Mouse (Mus musculus) right cerebral cortex, adult 2 months (tissue): ENCODE data around the gene Alyref.

ENCODE experiments used
- DNase-seq, 2 experiments: peaks; one replicate each; pipeline ENCODE4 v3.0.0; 2021 to 2022; ENCODE audit warnings: low spot score in 2 of 2

The Alyref gene

DNA sequence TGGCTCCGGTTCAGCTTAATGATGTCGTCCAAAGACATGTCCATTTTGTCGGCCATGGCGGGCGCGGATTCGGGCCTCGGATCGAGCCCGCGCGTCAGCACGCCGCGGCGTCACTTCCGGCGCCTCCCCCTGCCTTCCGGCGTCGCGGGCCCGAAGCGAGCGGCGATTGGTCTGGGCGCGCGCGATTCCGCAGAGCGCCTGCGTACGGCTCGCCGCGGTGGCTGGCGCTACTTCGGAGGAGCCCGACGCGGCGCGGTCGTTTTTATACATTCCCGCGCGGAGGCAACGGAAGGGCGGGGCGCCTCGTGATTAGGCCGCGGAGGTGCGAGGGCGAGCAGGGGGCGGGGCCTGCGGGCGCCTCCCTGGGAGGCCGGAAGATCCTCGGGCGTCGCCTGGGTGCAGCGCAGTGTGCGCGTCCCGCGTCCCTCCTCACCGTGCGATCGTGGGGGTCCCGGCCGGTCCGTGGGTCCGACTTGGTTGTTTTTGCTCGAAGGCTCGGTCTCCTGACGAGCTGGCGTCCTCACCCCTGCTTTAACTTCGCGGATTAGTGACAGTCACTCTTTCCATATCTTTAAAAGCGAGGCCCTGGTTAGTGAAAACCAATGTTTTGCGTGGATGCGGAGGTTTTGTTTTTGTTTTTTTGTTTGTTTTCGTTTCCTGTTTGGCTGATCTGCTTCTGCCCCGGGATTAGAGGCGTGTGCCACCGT lies at the start of gene Alyref, which contains the start of gene Anapc11:
Gene Alyref, minus strand, starts transcription at position 83 of the 707 bp plus-strand sequence.
Gene Anapc11, plus strand, starts transcription at position 139 of the 707 bp plus-strand sequence.
- DNase-seq, result peak; percentile 88 to 94

DNA sequence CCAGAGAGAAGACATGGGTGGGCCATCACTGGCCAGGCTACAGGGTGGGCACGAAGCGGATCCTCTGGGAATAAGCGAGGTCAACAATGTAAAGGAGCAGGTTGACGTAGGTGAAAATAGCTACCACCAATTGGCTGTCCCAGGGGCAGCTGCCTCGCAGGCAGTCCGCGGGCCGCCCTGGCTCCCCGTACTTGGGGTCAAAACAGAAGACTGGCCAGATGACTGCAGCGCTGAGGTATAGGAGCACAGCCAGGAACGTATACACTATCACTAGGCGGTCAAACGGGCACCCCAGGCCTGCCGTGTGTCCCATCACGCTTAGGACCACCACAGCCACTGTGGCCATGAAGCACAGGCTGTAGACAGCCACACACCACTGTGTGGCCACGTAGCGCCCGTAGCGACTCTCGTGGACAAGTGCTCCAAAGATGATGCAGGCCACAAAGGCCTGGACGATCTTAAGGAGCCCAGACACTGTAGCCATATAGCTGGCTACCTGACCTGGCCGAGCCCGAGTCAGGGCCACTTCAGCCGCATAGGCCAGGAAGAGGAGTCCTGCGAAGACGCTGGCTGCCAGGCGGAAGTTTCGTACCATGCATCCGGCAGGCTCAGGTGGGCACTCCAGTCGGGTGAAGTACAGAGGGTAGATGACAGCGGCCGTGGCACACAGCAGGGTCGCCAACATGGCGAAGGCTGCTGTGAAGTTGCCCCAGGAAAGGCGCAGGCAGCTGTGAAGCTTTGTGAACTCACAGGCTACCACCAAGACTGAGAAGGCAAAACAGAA lies 49.1 kb upstream of the Alyref start:
- no peak for DNase-seq

DNA sequence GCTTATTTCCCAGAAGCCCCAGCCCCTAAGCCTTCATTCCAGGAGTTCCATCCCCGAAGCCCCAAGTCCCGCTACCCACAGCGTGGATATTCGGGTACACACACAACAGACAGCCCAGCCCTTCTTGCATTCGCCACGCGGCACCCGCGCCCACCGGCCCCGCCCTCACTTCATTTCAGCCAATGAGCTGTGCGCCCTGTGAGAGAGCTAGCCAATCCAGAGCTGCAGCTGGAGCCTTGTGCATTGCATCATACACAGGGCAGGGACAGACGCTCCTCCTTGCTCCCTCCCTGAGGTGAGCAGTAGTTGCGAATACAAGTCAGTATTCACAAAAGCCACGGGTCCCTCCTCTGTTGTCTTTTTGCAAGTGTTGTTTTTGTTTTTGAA lies 45.4 kb upstream of the Alyref start, which contains the start of gene Pycr1:
Gene Pycr1, minus strand, starts transcription at position 169 of the 387 bp plus-strand sequence.
- peak; percentile 96 to 97 for DNase-seq

DNA sequence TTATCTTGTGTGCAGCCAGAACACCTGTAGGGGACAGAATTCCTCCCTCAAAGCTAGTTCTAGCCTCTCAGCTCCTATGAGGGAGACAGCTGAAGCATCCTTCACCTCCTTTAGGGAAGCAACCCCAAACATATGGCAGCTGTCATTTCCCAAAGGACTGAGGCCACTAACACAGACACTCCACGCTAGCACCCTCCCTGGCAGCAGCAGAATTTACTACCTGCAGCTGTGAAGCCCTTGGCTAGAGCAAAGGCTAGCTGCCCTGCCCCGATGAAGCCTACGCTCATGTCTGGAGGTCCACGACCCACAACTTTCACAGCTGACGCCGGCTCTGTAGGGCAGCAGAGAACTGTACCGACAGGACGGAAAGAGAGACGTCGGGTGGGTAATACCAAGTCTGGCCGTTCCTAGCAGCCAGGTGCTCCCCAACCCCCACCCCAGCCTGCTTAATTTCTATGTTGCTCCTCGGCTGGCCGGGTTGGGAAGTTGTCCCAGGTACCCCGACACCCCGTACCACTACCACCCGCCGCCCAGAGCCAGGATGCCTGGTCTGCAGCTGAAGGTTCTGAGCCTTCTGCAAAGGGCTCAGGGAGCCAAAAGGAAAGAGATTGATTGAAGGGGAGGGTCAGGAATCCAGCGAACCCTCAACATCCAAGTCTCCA lies 44.9 kb upstream of the Alyref start:
- DNase-seq, result no peak

DNA sequence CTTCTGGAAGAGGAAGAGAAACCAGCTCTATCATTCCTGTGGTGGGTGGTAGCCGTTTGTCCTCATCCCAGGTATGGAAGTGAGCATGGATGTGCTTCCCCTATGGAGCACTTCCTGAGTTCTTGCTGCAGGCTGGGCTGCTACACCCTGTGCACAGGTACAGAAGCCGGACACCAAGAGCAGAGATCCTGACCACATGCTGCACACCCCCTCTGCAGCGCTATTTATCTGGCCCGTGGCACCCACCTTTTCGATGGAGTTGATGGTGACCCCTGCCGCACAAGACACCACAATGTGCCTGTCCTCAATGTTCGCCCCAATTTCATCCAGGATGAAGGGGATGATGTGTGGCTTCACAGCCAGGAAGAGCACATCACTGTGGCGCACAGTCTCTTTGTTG lies 43.7 kb upstream of the Alyref start:
- no peak for DNase-seq

DNA sequence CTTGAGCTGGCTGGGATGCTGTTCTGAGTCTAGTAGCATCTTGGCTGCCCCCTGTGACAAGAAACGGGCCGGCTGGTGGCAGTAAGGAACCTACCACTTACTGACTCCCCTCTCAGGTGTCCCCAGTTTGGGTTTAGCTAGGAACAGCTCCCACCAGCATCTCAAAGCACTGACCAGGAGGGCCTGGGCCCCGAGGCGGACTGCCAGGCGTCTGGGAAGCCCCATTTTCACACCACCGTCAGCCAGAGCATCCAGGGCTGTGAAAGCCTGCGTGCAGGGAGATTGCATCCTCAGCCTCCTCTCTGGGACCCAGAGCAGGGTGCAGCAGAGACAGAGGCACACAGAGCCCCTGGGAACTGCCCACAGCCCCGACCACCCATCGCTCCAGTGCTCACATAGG lies 43.1 kb upstream of the Alyref start:
- DNase-seq, result no peak

DNA sequence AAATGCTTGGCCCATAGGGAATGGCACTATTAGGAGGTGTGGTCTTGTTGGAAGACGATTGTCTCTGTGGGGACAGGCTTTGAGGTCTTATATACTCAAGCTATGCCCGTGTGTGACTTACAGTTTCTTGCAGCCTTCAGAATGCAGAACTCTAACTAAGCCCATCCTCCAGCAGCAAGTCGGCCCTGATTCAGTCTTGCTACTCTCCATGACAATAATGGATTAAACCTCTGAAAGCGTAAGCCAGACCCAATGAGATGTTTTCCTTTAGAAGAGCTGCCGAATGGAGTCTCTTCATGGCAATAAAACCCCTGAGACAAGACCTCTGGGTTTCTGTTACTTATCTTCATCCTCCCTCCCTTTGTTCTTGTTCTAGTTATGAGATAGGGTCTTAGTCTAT lies 36.6 kb upstream of the Alyref start:
- no peak for DNase-seq

DNA sequence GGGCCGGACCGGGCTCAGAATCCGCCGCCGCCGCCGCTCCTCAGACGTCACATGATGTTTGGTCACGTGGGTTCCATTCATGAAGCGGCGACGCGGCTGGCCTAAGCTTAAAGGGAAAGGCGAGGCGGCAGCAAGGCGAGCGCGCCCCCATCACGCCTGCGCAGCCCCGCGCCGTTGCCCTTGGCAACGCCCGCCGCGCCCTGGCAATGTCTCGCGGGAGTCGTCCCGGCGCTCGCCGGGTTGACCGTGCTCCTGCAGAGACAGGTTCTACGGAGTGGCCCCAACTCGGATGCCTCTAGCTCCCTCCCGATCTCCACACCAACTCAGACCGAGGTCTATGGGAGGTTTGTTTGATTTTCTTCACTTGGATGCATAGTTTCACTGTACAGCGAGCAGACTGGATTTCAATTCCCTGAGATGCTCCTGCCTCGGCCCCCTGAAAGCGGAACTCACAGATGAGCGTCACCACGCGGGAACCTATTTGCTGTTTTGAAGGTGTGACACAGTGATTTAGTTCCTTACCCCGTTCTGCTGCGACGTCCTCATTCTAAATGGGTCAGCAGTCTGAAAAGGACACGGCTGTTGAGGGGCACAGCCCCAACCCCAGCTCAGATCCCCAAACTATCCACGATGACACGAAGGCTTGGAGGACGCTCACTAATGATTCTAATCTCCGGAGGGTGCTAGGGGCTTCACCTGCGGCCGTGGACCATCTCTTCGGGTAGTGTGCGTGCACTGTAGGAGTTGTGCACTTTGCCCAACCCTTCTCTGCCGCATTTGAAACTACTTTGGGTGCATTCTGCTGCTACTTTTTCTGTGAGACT lies 35.6 kb upstream of the Alyref start, which contains the start of gene Mafg:
Gene Mafg, minus strand, starts transcription at position 81 of the 824 bp plus-strand sequence.
- peak; percentile 88 to 92 for DNase-seq

DNA sequence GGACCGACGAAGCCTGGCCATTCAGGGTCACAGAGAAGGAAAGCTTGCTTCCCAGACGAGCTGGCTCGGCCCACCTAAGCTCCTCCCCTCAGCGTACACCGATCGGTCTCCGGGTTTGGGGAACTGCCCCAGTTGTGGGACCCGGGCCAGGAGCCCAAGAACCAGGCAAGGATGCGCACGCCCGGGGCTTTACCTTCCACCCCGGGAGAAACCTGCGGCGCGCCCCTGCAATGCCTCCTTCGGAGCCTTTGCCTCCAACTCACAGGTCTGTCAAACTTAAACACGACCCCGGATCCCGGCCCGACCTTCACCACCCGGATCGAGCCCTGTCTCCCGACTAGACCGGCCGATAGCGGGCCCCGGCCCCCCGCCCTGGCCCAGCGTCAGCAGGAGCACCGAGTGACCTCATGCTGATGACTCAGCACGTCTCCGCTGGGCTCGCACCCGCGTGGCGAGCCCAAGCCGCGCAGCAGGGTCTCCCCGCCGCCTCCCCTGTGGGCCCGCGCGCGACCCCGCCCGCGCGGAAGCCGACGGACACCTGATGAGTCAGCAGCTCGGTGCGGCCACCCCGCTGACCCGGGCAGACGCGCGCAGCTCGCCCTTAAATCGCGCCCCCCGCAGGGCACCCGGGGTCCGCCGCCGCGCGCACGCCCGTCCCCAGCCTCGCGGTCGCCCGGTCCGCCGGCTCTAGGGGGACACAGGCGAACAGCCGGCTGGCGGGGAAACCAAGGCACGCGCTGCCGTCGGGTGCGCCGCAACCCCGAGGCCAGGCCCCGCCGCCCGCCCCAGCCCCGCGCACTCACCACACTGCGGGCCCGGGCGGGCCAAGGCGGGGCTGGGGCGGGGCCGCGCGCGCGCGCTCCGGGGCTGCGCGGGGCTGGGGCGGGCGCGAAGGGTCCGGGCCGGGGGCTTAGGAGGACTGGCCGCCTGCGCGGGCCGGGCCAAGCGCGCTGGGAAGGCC lies 34.7 kb upstream of the Alyref start:
- peak; percentile 60 to 64 for DNase-seq

DNA sequence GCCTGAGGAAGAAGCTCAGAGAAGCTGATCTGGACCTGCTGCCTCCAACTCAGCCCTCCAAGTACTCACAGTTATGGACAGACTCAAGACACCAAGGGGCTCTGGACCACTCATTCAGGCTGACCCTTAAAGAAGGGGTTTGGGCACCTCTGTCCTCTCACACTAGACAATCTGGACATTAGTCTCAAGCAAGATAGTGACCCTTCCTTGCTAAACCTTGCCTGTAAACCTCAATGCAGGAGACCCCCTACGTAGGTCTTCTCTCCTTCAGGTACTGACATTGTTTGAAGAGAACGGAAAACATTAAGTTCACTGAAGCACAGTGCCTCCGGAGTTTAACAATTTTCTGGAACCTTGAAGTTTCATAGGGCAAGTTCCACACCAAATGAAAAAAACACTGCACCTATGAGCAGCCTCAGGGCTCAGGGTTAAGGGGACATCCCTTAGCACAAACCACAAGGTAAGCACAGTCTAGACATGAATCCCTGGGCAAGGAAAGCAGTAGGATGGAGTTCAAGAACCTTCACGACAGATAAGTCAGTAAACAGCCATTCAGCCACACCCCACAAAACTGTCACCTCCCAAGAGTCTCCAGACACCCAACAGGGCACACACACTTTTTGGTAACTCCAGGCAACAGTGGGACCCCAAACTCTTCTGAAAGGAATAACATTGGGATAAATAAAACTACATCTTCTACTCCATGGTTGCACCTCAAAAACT lies 33.7 kb upstream of the Alyref start:
- no peak for DNase-seq

DNA sequence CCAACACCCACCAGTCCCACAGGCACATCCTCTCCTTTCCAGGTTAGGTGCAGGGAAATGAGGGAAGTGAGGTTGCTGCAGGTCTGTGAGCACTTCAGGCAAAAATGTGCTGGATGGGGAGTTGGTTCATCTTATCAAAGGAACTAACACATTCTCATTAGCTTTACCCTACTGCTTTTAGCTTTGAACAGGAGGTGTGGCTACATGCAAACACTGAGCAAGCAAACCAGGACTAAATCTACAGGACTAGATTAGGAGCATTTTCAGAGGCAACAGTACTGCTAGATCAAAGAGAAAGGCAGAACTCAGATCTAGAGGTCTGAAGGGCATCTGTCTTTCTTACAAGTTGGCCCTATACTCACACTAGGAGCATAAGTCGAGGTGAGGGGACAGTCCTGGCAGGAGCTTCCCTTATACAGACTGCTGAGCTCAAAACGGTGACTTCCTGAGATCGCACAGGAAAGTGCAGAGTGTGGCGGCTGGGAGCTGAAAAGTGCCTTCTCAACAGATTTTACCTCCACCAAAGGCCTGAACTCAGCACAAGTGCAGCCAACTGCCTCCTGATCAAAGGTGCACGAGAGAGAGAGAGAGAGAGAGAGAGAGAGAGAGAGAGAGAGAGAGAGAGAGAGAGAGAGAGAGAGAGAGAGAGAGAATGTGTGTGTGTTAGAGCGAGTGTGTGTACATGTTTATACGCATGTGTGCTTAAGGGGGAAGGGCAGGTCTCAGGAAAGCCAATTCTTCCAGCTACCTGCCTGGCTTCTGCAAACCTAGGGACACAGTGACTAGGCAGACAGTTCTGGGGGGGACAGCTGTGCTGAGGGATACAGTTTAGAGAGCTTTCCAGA lies 32.9 kb upstream of the Alyref start:
- no peak for DNase-seq

DNA sequence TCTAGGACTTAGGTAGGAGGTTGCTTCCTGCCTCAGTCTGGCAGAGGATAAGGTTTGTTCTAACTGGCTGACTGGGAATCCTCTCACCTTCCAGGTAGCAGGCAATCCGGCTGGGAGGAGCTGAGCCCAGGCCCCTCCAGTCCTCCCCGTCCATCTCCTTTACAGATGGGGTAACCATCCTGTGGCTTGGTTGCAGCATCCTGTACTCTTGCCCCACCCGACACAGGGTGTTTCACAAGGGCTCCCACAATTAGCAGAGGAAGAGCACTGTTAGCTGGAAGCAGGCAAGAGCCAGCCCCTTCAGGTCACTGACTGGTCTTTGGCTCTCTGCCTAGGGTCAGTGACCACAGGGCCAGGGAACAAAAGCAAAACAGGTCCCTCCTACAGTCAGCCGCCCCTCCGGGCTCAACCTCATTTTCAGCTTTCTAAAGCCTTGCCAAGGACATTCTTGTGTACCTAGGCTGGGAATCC lies 32.3 kb upstream of the Alyref start:
- DNase-seq, result no peak

DNA sequence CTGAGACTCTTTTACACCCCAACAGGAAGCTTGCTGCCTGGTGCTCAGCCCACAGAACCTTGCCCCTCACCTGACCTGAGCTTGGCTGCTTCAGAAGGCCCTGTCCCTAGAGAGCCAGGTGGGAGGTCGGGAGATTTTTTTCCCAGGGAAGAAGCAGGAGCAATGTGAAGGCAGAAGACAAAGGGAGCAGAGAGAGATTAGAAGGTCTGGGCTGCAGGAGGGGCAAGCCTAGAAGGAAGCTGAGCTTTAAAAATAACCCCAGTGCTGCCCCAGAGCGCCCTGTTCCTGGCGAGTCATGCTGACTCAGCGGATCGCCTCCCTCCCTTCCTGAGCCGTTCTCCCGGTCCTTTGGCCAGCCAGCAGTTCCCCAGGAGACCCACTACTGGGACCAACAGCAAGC lies 31.7 kb upstream of the Alyref start:
- no peak for DNase-seq

DNA sequence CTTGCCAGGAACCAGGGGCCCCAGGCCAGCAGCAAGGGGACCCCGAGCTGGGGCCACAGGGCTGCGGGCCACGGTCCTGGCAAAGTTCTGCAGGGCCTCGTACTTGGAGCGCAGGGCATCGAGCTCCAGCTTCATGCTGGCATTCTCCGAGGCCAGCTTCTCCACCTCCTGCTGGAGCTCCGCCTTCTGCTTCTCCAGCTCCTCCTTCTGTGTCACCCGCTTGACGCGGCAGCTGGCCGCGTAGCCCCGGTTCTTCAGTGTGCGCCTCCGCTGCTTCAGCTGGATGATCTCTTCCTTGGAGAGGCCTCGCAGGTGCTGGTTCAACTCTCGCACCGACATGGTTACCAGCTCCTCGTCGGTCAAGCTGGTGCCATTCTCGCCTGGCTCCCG lies 31.2 kb upstream of the Alyref start:
- no peak for DNase-seq

DNA sequence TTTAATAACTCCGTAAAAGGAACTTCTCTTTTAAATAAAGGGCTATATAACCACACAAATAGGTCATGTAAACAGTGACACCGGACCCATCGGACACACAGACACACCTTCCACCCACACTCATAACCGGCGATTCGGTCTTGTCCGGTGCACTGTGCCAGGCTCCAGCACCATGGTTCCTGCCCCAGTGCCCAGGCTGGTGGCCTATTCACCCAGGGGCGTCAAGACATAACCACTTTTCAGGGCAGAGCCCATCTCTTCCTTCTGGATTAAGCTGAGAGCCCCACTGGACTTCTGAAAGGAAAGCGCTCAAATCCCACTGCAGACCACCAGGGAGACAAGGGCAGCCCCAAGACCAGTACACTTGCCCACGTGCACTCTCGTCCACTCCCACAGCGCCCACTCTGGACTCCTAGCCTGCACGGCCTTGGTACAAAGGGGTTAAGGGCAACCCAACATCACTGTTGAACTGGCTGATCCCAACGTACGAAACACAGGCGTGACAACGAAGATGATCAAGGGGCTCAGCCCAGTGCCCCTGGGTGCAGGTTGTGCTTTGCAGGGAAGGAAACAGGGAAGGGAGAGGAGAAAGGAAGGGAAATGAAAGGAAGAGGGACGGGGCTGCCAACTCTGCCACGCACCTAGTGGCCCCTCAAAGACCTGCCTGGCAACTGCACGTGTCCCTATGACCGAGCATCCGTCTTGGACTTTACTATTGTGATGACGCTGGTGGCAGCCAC lies 30.6 kb upstream of the Alyref start:
- DNase-seq, result no peak

DNA sequence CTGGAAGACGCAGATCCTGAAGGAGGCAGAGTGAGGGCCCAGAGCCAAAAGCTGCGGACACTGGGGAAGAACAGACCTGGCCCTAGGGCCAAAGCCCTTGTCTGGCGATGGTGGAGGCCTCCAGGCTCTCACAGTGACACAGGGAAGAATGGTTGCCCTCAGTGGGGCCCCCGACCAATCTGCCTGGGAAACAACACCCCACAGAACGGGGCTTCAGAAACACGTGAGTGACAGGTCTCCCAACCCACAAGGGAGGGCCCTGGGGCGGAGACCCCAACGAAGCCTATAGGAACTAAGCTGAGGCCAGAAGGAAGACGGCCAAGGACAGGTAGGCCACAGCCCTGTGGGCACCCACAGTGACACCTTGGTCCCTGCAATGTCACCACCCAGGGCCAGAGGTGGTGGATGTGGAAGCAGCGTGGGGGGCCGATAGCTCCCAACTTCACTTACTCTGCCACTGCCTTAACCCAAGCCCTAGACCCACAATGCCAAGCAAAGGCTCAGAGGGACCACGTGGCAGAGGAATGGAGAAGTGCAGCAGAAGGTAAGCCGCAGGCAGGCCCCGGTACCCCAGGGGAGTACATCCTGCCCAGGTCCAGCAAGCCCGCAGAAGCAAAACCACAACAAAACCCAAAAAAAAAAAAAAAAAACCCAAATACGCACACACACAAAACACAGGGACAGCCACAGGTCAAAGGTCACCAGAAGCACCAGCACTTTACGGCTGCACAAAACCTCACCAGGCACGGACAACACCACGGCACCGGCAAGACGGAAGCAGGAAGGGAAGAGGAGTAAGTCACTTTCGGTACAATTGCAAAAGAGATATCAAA lies 29.5 kb upstream of the Alyref start:
- DNase-seq, result no peak
